Mouse (Mus musculus) gastrocnemius, postnatal 4 days (tissue): ENCODE measurements at regions not wholly inside any gene's neighbourhood (a gene's known extent, or its start where the extent isn't known, plus 50 kb on each side); places are given as distances from the start of the nearest gene placed in this dataset.
"Not testable (repeated sequence)": the region's sequence is repeated elsewhere in the genome, so short reads cannot be mapped to it uniquely, and the experiment has no call there.

Source experiments
- DNase-seq, 2 experiments: peaks; one replicate each; pipeline ENCODE4 v3.0.0; 2021 to 2022; ENCODE audit warnings: low spot score in 2 of 2, mixed read lengths in 2 of 2

GRCm38 (mm10) chr12:19125541-19125940 lies 611.2 kb downstream of the 5730507C01Rik start:
- no peak for DNase-seq

DNA sequence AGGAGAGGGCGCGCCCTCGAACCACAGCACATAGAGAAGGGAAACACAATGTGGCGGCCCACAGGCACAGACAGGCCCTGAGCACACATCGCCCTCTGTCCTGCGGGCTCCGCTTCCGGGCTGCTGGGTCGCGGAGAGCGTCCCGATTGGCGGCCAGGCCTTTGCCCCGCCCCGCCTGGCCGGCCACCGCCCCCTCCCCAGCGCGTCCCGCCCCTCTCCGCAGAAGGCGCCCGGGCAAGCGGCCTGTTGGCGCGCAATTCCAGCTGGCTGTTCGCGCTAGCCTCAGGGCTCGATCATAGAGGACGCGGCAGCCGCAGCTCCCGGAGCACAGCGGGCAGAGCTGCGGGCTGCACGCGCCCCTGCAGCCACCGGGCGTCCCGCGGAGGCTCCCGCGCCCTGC lies 661.3 kb downstream of the 5730507C01Rik start:
- no peak for DNase-seq

- DNase-seq: no peak
Observed at GRCm38 (mm10) chr12:19192396-19192795, 678.1 kb downstream of the 5730507C01Rik start.

DNA sequence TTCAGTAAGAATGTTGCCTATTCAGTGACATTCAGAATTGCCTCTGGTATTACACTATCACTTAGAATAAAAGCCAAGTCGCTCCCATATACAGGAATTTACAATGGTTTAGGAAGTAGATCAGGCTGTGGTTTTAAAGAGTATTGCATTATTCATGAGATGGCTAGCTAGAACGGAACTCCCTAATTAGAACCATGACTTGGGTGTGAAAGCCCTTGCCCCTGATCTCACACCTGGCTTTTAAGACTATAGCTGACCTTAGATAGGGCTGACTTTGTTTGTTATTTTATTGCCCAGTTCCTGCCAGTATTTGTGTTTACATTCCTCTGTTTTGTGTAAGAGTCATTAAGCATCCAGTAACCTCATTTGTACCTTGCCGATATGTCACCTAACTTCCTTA lies 678.7 kb downstream of the 5730507C01Rik start:
- not testable (repeated sequence) for DNase-seq

GRCm38 (mm10) chr12:19223996-19224395 lies 709.7 kb downstream of the 5730507C01Rik start:
- not testable (repeated sequence) for DNase-seq

GRCm38 (mm10) chr12:19246731-19247130 lies 707.6 kb upstream of the Gm21863 start:
- DNase-seq: peak in 1 of 2 experiments; percentile 6

- DNase-seq: peak; percentile 59 to 62
Observed at GRCm38 (mm10) chr12:19288271-19288890, 665.9 kb upstream of the Gm21863 start.

- peak in 1 of 2 experiments; percentile 6 for DNase-seq
Observed at GRCm38 (mm10) chr12:19289038-19289437, 665.3 kb upstream of the Gm21863 start.

DNA sequence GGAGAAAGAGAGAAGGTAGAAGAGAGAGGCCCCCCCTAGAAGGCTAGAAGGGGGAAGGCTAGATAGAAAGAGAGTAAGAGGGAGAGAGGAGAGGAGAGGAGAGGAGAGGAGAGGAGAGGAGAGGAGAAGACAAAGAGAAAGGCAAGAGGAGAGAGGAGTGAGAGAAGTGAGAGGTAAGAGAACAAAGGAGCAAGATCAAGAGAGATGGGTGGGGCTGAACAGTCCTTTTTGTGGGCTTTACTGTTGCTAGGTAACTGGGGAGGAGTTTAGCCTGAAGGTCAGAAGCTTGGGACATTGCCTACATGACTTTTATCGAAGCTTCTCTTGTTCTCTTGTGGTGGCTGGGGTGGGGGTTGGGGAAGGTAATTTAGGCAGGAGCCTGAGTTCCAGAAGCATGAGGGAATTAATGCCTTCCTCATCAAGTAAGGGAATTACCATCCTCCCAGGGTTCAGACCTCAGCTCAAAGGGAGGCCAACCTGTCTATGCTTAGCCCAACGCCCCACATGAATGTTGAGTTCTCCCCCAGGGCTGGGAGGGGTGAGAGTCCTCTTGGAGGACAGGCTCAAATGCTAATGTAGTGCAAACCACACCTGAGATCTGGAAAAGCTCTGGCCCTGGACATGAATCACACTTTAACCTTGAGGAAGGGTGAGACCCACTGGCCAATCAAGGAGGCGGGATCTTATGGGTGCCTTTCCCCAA lies 662.1 kb upstream of the Gm21863 start:
- DNase-seq: not testable (repeated sequence)
